Mouse (Mus musculus) heart, postnatal 14 days (tissue): ENCODE measurements around the gene Abca5. TPM values are rescaled to one million over a fixed set of nuclear protein-coding genes. Genes with fewer than 3 reads are reported as not detected.
"Not testable (repeated sequence)": the region's sequence is repeated elsewhere in the genome, so short reads cannot be mapped to it uniquely, and the experiment has no call there.

Experiments used
- DNase-seq, 2 experiments: peaks; one replicate each; pipeline ENCODE4 v3.0.0; 2021 to 2022
- intact Hi-C: fragments of 180-260 bp; cut with DNase I; formaldehyde crosslinking; loops from one replicate; pipeline ENCODE4 v1.15.1; 2025
- long read RNA-seq, 2 experiments: library from polyadenylated mRNA; stranded (forward); transcript quantifications; one replicate each; pipeline ENCODE4 v2.0.0; 2021
- total RNA-seq, 2 experiments: library from RNA; stranded (reverse); gene quantifications; 2 replicates each; pipeline ENCODE4 v1.2.3; 2021

Abca5 gene
- 1 to 10 TPM; 7.3 to 7.9 TPM for total RNA-seq
- long read RNA-seq, experiment 1, partial matches to known transcripts = 2 of 2 reads
- long read RNA-seq, experiment 1, other reads (novel, unspliced or antisense) = 0 of 2 reads
- long read RNA-seq, experiment 2, partial matches to known transcripts = 0 of 1 reads
- long read RNA-seq, experiment 2, other reads (novel, unspliced or antisense) = 1 of 1 reads

DNA sequence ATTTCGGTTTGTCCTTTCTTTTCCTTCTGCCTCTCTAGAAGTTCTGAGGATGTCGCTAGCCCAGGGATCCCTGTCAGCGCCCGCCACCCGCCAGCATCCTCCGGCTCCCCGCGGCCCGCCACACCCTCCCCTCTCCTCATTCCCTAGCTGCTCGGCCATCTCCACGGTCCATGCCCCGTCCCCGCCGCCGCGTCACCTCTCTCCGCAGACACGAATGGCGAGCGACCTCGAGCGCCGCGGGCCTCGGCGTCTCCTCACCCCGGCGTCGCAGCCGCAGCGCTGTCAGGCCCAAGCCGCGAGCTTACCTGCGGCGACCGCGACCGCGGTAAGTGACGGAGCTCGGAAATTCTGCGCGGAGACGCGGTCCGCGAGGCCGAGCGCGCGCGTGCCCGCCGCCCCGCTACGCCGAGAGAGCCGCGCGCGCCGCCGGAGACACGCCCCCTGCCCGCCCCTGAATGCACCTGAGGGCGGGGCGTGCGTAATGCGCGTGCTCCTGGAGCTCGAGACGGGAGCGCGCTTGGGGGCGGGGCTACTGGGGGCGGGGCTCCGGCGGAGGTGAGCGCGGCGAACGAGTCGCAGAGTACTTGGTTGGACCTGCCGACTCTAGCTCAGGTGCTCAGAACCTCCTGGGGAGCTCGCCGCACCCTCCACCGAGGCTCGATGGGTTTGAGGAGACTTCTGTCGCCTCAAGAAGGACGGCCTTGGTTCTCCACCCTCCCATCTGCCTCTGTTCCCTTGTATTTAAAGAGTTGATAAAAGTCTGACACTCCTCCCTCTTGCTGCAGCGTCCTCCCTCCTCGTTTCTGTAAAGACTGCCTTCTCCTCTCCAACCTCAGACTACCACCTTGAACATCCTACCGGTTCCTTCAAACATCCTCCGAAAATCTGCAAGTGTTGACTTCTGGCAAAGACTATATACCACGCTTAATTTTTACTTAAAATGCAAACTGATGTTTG lies at the start of gene Abca5:
Abca5 (minus strand) TSS at position 428 of the 957 bp plus-strand sequence.
- DNase-seq = peak; percentile 89 to 92
- intact Hi-C loops = no loop called here

- intact Hi-C loops = no loop called here
- DNase-seq = no peak
These were observed 48.0 kb upstream of the Abca5 start for GRCm38 (mm10) chr11:110385487-110385886.

DNA sequence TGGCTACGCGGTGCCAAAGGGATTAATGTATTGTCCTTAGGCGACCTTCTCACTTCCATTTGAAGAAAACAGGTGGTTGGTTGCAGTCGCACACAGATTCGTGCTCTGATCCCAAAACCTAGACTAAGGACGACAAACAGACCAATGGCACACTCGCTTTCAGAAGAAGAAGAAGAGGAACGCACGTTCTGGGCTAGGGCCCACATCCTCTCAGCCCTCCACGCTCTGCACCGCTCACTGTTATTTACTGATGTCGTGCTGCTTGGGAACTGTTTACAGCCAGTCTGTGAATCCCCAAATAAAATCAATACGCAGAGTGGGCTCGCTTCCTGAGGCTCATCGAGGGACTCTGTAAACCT lies 42.8 kb upstream of the Abca5 start:
- DNase-seq = no peak
- intact Hi-C loops = loop anchor here (5.0 kb wide), 1 partner anchor 102 kb away; no protein-coding TSS in a partner anchor

DNA sequence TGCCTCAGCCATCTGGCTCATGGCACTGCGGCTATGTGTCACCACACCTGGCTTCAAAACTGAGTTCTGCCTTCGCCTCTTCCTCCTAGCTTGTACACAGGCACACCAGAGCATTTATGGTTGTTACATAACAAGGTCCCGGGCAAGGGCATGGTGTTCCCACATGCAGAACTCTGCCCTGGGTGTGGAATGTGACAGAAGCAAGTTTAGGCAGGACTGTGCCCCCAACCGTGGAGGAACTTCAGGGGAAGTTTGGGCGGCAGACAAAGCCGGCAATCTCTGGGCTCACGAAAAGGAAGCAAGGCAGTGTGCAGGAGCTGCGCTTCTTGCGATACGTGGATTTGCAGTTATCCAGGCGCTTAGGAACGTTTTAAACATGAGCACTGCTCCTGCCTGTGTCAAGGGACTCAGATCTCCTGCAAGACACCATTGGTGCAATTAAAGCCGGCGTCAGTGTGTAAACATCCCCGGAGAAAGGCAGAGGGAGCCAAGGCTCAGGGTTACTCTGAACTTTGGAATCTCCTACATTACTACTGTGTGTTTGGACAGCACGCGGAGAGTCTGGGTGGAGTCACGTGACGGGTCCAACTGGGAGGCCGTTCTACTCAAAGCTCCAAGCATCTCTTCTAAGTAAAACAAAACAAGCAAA lies 42.3 kb upstream of the Abca5 start:
- intact Hi-C loops = loop anchor here (5.0 to 10.0 kb wide), 2 partner anchors 103 to 695 kb away; no protein-coding TSS in a partner anchor
- DNase-seq = peak; percentile 57 to 64

DNA sequence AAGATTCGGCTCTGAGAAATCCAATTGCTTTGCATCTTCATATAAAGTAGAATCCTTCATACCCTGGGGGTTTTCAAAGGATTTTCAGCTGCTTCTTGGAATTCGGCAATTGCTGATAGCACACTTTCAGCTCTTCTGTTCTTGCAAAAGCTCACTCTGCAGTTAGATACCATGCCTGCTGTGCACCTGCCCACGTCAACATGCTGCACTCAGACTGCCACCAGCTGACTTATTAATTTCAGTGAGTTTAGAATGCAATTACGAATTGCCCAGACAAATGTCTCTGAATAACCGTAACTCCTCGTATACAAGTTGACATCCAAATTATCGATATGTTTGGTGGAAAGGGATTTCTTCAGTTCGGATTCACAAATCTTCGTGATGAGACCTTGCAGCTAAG lies 36.5 kb upstream of the Abca5 start:
- DNase-seq = no peak

DNA sequence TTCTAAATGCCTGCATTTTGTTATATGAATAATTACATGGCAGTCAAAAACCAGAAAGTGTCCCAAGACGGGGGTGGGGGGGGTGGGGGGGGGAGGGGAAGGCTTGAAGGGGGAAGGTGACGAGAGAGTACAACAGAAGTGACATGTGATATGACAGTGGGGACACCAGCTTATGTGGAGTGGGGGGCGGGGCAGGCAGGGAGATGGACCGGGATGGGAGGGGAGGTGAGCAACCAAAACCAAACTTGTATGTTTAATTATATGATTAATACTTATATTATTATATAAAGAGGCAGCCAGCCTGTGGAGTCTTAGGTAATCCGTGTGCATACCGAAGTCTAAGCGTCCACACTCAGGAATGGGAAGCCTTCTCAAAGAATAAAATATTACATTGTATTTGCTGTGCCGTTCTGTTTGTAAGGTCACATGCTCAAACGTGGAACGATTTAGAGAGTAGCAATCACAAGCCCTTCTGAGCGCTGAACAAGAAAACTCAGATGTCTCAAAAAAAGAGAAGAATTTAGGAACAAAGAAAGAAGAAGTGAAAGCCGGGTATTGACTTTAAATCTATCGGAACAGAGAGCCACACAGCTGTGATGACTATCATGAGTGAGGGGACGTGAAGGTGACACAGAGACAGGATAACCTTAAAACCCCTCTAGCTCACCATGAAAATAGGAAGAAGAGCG lies 34.9 kb upstream of the Abca5 start:
- intact Hi-C loops = loop anchor here (10.0 kb wide), 1 partner anchor 702 kb away; no protein-coding TSS in a partner anchor
- no peak for DNase-seq

More for the DNA sequence above, 36.5 kb upstream of the Abca5 start:
- intact Hi-C loops = loop anchor here (10.0 kb wide), 1 partner anchor 701 kb away; no protein-coding TSS in a partner anchor

DNA sequence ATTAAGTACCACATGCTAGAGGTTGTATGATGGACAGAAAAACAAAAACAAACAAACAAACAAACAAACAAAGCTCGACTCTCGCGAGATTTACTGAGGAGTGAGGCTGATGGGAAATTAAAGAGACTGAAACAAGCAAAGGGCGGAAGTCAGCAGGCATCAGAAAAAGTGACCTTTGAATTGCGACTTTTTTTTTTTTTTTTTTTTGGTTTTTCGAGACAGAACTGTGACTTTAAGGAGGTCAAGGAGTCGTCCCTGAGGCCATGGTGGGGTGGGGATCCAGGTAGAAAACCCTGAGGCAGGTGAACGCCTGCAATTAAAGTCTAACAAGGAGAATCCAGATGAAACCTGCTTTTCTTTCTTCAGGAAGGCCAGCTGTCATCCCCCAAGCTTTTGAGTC lies 34.3 kb upstream of the Abca5 start:
- intact Hi-C loops = loop anchor here (10.0 kb wide), 1 partner anchor 703 kb away; no protein-coding TSS in a partner anchor
- no peak for DNase-seq

GRCm38 (mm10) chr11:110369312-110370019 lies 31.9 kb upstream of the Abca5 start:
- no peak for DNase-seq
- intact Hi-C loops = loop anchor here (5.0 to 10.0 kb wide), 3 partner anchors 128 to 1165 kb away; no protein-coding TSS in a partner anchor

DNA sequence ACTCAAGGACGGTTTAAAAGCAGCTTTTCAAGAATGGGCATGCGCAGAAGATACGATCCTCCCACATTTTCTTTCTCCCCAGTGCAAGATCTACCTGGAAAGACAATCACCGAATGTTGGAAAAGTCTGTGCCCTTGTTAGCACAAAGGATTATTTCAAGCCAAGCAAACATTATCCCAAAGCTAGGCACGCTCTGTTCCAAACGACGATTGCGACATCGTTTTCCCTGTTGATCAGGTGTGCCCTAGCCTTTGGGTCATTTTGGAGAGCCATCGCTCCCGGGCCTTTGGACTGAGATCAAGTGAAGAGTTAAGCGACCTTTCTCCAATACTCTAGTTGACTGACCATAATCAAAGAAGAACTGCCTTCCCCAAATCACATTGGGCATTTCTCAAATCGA lies 30.1 kb upstream of the Abca5 start:
- intact Hi-C loops = loop anchor here (5.0 to 10.0 kb wide), 2 partner anchors 130 to 1167 kb away; no protein-coding TSS in a partner anchor
- DNase-seq = no peak

DNA sequence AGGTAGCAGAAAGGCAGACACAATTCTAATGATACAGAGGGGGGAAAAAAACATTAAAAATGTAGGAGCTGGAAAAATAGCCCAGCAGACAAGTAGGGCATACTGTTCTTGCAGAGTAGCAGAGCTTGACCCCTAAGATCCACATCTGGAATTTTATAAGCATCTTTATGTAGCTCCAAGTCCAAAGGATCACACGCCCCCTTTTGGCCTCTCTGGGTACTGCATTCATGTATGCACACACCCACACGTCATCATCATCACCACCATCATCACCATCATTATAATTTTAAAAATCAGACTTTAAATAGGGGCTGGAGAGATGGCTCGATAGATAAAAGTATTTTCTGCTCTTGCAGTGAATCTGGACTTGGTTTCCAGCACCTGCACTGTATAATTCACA lies 29.4 kb upstream of the Abca5 start:
- intact Hi-C loops = loop anchor here (5.0 to 10.0 kb wide), 2 partner anchors 130 to 1168 kb away; no protein-coding TSS in a partner anchor

DNA sequence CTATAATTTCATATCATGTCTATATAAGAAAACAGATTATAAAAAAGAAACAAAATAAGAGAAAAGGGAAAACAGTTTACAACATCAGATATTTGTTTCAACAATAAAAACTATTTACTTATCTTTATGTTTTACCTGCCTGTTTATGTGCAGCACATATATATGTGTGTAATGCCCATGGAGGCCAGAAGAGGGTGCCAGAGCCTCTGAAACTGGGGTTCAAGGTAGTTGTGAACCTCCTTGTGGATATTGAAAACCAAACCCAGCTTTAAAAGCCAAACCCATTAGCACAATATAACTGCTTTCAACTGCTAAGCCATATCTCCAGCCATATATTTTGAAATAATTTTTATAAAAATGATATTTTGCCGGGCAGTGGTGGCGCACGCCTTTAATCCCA lies 27.5 kb upstream of the Abca5 start:
- intact Hi-C loops = loop anchor here (2.0 to 10.0 kb wide), 3 partner anchors 118 to 1170 kb away; no protein-coding TSS in a partner anchor

More for the DNA sequence above, 29.4 kb upstream of the Abca5 start:
- no peak for DNase-seq

GRCm38 (mm10) chr11:110357756-110358551 lies 20.4 kb upstream of the Abca5 start:
- peak; percentile 28 to 39 for DNase-seq
- intact Hi-C loops = no loop called here

More for the DNA sequence above, 27.5 kb upstream of the Abca5 start:
- peak; percentile 54 to 69 for DNase-seq

- intact Hi-C loops, DNase-seq: not testable (repeated sequence)
These were observed 17.6 kb upstream of the Abca5 start for GRCm38 (mm10) chr11:110355131-110355530.

DNA sequence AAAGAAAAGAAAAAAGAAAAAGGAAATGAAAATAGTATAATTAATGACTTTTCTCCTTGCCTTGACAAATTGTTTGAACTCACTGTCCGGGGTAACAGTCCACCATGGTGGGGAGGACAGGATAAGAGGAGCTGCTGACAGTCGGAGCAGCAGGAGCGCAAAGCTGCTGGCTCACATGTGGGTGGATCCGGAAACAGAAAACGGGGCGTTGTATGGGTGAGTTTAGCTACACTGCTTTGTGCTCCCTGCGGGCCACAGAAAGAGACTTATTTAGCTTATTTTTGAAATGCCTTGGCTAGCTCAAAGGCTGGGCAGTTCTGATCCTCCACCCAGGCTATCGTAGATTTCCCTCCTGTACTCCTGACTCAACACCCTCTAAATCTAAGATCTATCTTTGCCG lies 16.7 kb upstream of the Abca5 start:
- intact Hi-C loops = no loop called here
- no peak for DNase-seq

- intact Hi-C loops = no loop called here
- no peak for DNase-seq
These were observed 10.7 kb upstream of the Abca5 start for GRCm38 (mm10) chr11:110348170-110348569.

DNA sequence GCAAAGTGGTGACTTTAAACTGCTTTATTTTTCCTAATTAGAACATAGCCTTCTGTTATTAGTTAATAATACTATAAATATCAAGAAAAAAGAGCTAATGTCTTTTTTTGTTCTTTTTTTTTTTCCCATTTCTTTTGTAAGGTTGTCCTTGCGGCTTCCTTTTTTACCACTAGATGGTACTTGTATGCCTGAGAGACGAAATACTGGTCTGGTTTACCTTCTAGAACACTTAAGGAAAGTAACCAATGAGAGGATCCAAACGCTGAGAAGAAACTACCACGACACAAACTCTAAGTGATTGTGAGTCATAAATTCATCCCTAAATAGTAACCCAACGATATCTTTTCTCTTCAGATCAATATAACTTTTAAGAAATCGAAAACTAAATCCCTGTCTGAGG lies 10.3 kb upstream of the Abca5 start:
- DNase-seq = no peak
- intact Hi-C loops = no loop called here

- peak; percentile 29 to 36 for DNase-seq
- intact Hi-C loops = no loop called here
These were observed 665 bp downstream of the Abca5 start for GRCm38 (mm10) chr11:110336814-110337288.

GRCm38 (mm10) chr11:110330093-110330492 lies 7.4 kb downstream of the Abca5 start:
- intact Hi-C loops = no loop called here
- DNase-seq = no peak
